Mouse (Mus musculus) neural tube, postnatal 0 days (tissue): Measurements from ENCODE around the gene Slc37a3. TPM values are rescaled to one million over a fixed set of nuclear protein-coding genes. Genes with fewer than 3 reads are reported as not detected.

ENCODE experiments used
- polyA plus RNA-seq: library from polyadenylated mRNA; unstranded; fragments of >200 nt; fragmentation: Nextera tagmentation; extraction: Ambion mirVana; gene quantifications from 2 replicates; pipeline ENCODE4 v1.2.1, GENCODE M21; 2015

The Slc37a3 gene
- 41.7 and 42.2 TPM in 2 replicates for polyA plus RNA-seq

DNA sequence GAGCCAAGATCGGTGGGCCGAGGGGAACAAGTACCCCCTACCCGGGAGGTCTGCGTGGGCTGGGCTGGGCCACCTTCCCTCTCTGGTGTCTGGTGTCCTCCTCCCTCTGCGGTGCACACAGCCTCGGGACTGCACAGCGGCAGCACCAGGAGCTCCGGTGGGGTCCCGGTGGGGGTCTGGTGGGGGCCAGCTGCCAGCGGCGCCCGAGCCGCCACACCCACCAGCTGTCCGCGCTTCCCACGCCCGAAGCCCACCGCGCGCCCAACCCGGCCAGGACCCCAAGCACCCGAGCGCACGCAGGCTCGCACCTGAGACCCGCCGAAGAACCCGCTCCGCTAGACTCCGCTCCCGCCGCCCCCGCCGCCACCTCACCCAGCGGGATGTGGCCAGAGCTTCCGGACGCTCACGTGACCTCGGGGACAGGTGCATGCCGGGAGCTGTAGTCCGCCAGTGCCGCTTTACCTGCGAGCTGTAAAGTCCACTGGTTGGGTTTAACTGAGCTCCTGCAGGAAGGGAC is at the start of gene Slc37a3:
Gene Slc37a3, minus strand, starts transcription at position 365 of the 517 bp plus-strand sequence.

DNA sequence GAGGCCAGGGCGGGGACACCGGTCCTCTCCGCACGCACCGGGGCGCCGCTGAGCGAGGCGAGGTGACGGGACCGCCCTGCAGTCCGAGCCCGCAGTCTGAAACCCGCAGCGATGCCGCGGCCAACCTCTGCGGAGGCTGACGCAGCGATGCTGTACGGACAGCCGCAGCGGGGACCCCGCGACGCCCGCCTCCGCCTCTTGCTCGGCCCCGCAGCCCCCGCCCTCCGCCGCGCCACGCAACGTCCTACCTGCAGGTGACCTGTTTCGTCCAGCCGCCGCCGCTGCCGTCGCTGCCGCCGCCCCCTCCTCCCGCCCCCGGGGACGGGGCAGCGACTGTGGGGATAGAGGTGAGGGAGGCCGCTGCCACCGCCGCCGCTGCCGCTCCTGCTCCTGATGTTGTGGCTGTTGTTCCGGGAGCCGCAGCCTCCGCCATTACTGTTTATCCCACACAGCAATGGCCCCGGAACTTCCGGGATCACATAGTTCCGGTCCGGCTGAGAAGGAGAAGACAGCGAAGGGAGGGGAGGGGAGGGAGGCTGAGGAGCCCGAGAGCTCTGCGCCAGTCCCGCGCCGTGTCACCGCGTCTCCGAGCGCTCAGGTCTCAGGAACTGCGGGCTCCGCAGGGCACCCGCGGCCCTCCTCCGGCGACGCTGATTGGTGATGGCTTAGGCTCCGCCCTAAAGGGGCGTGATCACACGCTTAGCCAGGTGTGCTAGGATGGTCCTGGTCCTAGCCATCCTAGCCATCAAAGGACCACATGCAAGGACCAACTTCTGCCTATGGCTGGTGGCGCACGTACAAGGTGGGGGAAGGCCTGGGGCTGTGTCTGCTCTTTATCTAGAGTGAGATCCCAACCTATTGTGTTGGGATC is 42.6 kb upstream of the Slc37a3 start, which contains the start of gene Mkrn1:
Gene Mkrn1, minus strand, starts transcription at position 612 of the 871 bp plus-strand sequence.

DNA sequence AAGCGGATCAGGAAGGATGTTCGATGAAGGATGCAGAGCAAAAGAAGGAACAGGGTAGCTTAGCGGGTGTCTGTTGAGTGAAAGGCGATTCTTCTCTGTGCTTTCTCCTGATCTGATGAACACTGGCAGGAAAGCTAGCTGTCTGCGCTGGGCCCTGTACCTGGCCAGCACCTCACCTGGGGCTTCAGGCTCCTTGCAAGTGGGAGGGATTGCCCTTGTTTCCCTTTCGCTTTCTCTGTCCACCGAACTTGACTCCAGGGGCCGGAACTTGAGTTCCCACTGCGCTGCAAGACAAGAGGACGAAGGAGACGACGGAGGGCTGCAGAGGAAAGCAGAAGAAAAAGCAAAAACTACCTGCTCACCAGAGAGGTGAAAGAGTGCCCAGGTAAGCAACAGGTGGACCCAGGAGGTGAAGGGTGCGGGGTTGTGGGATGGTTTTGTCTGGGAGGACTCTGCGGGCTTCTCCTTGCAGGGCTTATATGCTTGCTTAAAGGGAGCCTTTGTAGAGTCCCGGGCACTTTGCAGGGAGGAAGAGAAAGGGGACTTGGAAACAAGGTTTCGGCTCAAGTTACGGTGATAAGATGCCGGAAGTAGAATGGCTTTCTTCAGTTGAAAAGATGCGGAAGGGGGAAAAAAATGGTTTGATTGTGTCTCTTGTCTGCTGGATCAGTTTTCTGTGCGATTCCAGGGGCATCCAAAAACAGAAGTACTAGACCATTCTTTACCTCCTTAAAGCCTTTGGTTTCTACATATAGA is 3.8 kb upstream of the Slc37a3 start, which contains the start of gene Rab19:
Gene Rab19, plus strand, starts transcription at position 51 of the 756 bp plus-strand sequence.

Other genes with a start within 250 kb of the Slc37a3 start
- gene Kdm7a, start 170.9 kb downstream of the Slc37a3 start, polyA plus RNA-seq = 2.0 and 2.2 TPM in 2 replicates
- 0.15 and 0.19 TPM in 2 replicates for gene Rab19, start 3.5 kb upstream of the Slc37a3 start, polyA plus RNA-seq
- gene Mkrn1, start 42.8 kb upstream of the Slc37a3 start, polyA plus RNA-seq = 198 and 201 TPM in 2 replicates
- 11.9 and 12.1 TPM in 2 replicates for gene Dennd2a, start 180.2 kb upstream of the Slc37a3 start, polyA plus RNA-seq
- gene Adck2, start 196.2 kb upstream of the Slc37a3 start, polyA plus RNA-seq = 36.7 and 38.5 TPM in 2 replicates
- 3.1 and 6.5 TPM in 2 replicates for gene Gm42420, start 208.1 kb upstream of the Slc37a3 start, polyA plus RNA-seq
- 766 and 799 TPM in 2 replicates for gene Ndufb2, start 214.9 kb upstream of the Slc37a3 start, polyA plus RNA-seq